Mouse (Mus musculus) inflammation-experienced regulatory T-cells, adult 6 months (primary cell): ENCODE measurements around the gene Cdca5. TPM values are rescaled to one million over a fixed set of nuclear protein-coding genes. Genes with fewer than 3 reads are reported as not detected.

Experiments
- ATAC-seq: one replicate; pipeline ENCODE4 v1.8.0; 2017
- polyA plus RNA-seq, 3 experiments: library from polyadenylated mRNA; unstranded; fragments of 100-300 nt; shearing (Covaris generic); gene quantifications; one replicate each; pipeline ENCODE4 v1.2.1; 2017

Gene Cdca5
- polyA plus RNA-seq, 3 experiments from 2014 or later, result 2.4 to 24.7 (median 4.4) TPM

GRCm38 (mm10) chr19:6061641-6062302, 23.0 kb upstream of the Cdca5 start:
- ATAC-seq, result peak; percentile 29

GRCm38 (mm10) chr19:6062418-6062817, 22.4 kb upstream of the Cdca5 start:
- ATAC-seq, result no peak

GRCm38 (mm10) chr19:6063081-6063480, 21.7 kb upstream of the Cdca5 start:
- no peak for ATAC-seq

- no peak for ATAC-seq
Measured at GRCm38 (mm10) chr19:6066571-6066970, 18.2 kb upstream of the Cdca5 start.

- peak; percentile 67 for ATAC-seq
Measured at GRCm38 (mm10) chr19:6067011-6067723, 17.6 kb upstream of the Cdca5 start.

GRCm38 (mm10) chr19:6067724-6068415, 16.9 kb upstream of the Cdca5 start, which contains the start of gene Tm7sf2:
Gene Tm7sf2, minus strand, starts transcription at chr19:6068373.
- peak; percentile 91 for ATAC-seq

GRCm38 (mm10) chr19:6068951-6069350, 15.8 kb upstream of the Cdca5 start:
- no peak for ATAC-seq

GRCm38 (mm10) chr19:6069851-6070250, 14.9 kb upstream of the Cdca5 start:
- no peak for ATAC-seq

GRCm38 (mm10) chr19:6070571-6071250, 14.1 kb upstream of the Cdca5 start:
- no peak for ATAC-seq

GRCm38 (mm10) chr19:6071261-6071660, 13.5 kb upstream of the Cdca5 start:
- no peak for ATAC-seq

GRCm38 (mm10) chr19:6073889-6074288, 10.9 kb upstream of the Cdca5 start:
- no peak for ATAC-seq

- ATAC-seq, result peak; percentile 96
Measured at GRCm38 (mm10) chr19:6076564-6077393, 8.0 kb upstream of the Cdca5 start, which contains the start of gene Vps51. Gene Vps51, minus strand, starts transcription at chr19:6077231.

GRCm38 (mm10) chr19:6079983-6080480, 4.8 kb upstream of the Cdca5 start, which contains the start of gene Tmem262:
Gene Tmem262, plus strand, starts transcription at chr19:6080033.
- ATAC-seq, result no peak

GRCm38 (mm10) chr19:6082156-6082555, 2.6 kb upstream of the Cdca5 start, which contains the start of gene Gm28374:
Gene Gm28374, minus strand, starts transcription at chr19:6082256.
- ATAC-seq, result no peak

- peak; percentile 86 for ATAC-seq
Measured at GRCm38 (mm10) chr19:6085417-6085879, 665 bp downstream of the Cdca5 start.

- no peak for ATAC-seq
Measured at GRCm38 (mm10) chr19:6088841-6089240, 4.1 kb downstream of the Cdca5 start.

GRCm38 (mm10) chr19:6094119-6094518, 9.3 kb downstream of the Cdca5 start, which contains the start of gene AC131692.1:
Gene AC131692.1, plus strand, starts transcription at chr19:6094419.
- ATAC-seq, result no peak

GRCm38 (mm10) chr19:6097847-6098246, 13.1 kb downstream of the Cdca5 start:
- ATAC-seq, result no peak

GRCm38 (mm10) chr19:6101186-6101585, 16.4 kb downstream of the Cdca5 start:
- ATAC-seq, result no peak

GRCm38 (mm10) chr19:6102169-6102853, 17.5 kb downstream of the Cdca5 start:
- no peak for ATAC-seq

GRCm38 (mm10) chr19:6104476-6104875, 19.7 kb downstream of the Cdca5 start:
- ATAC-seq, result no peak
